Mouse (Mus musculus): ENCODE results near the gene Ccdc106. TPM values are rescaled to one million over a fixed set of nuclear protein-coding genes. Genes with fewer than 3 reads are reported as not detected.

Gene Ccdc106
- 53.3 and 57.1 TPM in 2 replicates for polyA plus RNA-seq (2015; fragmentation: Nextera tagmentation; extraction: Ambion mirVana)

DNA sequence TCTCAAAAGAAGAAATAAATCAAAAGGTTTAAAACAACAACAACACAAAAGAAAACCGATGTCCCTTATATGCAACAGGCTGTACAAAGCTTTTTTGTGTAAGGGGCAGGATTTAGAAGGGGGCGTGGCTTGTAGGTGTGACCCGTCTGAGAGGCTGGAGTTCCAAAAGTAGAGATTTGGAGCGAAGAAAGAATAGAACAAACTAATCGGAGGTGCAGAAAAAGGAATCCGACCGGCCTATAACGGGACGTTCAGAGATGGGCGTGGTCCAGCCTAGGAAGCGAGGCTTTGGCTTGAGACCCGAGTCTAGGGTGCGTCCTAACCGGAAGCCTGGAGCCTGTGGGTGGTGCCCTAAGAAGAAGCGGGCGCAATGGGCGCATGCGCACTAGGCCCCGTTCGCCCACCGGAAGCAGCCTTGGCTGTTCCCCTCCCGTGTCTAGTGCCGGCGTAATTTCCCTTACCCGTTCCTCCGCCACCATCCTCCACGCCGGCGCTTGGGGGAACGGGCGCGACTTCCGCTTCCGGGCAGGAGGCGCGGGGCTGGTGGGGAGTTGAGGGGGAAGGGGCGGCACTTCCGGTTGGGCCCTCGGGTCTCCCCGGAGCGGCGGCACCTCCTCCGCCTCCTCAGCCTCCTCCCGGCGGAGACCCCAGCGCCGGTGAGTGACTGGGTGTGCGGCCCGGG, at the start of gene Ccdc106, which contains the start of gene Zfp865:
TSS of gene Ccdc106 (plus strand) at position 554 of the 682 bp plus-strand sequence.
TSS of gene Zfp865 (plus strand) at position 377 of the 682 bp plus-strand sequence.

DNA sequence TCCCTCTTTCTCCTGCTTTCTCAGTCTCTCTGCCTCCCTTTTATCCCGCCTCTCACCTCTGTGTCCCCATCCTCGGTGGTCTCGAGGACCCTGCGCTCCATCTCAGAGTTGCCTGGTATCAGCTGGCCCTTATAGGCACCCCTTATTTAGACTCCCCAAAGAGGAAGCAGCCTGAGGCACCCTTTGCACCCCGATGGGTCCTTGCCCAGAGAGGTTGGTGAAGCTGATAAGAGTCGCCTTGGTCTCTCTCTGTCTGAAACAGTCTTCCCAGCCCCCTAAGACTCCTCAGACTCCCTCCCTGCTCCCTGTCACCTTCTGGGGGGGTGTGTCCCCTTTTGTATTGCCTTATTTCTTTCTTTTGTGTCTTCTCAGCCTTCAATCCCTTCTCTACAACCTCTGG, 49.3 kb upstream of the Ccdc106 start, which contains the start of gene Sbk3:
TSS of gene Sbk3 (minus strand) at position 101 of the 400 bp plus-strand sequence.

DNA sequence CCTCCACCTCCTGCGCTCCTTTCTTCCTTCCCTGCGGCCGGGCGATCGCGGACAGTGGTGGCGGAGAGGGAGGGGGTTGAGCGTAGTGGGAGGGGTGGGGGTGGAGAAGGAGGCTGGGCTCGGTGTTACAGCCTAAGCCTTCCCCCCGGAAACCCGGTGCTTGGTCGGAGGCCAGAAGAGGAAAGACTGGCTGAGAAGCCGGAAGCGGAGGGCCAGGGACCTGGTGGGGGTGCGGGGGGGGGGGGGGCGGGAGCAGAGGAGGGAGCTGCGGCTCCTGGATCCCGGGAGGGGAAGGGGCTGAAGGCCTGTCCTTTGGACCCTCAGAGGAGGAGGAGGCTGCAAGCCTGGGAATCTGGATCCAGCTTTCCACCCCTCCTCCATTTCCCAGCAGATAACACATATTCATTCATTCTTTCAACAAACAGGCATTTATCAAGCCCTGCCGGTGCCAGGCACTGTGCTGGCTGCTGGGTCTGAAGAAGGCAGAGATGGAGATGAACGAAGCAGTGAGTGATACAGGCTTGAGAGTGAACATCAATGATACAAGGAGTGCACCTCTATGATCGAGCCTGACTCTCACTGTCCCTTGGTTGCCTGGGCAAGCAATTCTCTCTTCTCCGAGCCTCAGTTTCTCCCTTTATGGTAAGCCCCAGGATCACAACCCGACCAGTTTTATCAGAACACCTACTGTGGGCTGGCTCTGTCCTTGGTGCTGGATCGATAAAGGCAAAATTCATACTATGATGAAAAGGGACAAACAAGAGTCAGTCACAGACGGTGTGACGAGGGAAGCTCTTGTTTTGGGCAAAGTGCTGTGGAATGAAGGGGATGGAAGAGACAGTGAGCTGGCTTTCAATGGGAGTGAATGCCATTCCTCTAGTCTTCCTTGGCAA, 24.1 kb upstream of the Ccdc106 start, which contains the start of gene Zfp579:
TSS of gene Zfp579 (minus strand) at position 156 of the 893 bp plus-strand sequence.

DNA sequence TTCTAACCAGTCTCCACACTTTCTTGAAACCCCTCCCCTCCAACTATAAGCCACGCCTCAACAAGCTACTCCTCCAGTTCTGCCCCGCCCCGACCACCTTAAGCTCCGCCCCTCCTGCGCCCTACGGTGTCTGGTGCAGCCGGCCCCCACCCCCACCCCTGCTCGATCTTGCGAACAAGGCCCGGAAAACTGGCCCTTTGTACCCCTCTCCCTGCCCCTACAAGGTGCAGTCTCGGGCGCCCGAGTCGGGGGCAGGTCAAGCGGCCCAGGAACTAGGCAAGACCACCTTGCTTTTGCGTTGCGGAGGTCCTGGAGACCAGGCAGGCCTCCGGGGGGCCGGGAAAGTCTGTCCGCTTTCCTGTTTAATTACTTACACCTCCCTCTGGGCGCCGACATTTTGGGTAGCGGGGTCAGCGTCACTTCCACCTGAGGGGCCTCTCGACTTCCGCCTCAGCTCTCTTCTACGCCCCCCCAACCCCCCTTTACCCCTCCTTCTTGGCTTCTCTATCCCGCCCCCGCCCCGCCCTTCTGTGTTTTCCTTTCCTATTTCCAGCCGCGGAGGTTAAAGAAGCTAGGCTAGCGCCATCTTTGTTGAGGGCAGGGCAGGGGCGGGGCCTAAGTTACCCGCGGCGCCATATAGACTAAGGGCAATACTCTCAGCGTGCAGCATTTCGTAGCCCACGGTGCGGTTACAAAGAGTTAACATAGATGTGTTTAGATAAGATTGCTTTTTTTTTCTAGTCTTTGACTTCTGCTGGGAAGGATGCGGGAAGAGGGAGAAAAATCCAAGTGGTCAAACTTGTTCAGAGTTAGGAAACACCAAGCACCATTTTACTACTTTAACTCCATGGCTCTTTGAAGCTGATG, 5.9 kb upstream of the Ccdc106 start, which contains the start of the genes Zfp524 and Fiz1:
TSS of gene Zfp524 (plus strand) at position 165 of the 867 bp plus-strand sequence.
TSS of gene Fiz1 (minus strand) at position 447 of the 867 bp plus-strand sequence.

DNA sequence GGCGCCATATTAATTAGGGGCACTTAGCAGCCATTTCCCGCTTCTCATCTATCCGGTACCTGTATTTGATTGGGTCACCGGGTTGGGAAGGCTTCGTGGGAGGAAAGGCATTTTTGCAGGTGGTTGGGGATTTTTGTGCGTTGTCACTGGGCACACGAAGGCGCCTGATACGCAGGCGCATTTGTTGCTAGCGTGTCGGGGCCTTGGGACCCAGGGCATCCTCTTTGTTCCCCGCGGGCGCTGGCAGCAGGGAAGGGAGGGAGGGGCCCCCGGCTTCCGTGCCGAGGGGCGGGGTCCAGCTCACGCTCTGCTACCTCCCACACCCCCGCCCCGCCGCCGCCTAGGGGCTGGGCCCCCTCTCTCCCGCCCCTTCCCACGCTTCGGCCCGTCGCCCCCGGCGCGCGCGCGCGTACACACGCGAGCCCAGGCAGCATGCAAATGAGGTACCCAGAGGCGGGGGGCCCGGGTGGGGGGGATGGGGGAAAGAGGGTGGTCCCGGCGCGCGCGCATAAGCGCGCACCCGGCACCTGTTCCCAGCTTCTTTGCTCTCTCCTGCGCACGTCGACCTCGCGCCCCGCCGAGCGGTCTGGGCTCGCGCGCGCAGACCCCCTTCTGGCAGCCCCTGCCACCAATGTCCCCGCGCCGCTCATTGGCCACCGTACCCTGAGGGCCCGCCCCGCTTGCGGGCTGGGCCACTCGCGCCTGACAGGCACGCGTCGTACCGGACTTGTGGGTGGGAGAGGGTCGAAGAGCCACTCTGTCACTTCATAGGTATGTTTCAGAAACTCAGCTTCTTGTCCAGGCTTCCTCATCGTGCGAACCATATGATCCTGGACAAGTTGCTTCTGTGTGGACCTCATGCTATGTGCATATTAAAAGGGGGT, 5.0 kb upstream of the Ccdc106 start, which contains the start of gene Gm44973:
TSS of gene Gm44973 (plus strand) at position 379 of the 884 bp plus-strand sequence.

DNA sequence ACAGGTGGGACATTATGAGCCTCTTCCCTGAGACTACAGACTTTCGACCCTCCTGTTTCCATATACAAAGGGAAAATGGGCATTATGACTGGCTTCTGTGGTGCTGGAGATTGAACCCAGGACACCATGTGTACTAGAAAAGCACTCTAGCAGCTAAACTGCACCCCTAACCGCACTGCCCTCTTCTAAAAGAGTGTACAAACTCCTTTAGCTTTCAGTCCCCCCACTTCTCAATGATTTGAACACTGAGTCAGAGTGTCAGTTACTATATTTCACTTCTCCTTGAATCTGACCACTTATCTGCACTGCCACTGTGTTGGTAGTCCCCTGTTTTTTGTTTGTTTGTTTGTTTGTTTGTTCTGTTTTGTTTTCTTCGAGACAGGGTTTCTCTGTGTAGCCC, 13.5 kb downstream of the Ccdc106 start, which contains the start of gene 4632433K11Rik:
TSS of gene 4632433K11Rik (plus strand) at position 301 of the 400 bp plus-strand sequence.

DNA sequence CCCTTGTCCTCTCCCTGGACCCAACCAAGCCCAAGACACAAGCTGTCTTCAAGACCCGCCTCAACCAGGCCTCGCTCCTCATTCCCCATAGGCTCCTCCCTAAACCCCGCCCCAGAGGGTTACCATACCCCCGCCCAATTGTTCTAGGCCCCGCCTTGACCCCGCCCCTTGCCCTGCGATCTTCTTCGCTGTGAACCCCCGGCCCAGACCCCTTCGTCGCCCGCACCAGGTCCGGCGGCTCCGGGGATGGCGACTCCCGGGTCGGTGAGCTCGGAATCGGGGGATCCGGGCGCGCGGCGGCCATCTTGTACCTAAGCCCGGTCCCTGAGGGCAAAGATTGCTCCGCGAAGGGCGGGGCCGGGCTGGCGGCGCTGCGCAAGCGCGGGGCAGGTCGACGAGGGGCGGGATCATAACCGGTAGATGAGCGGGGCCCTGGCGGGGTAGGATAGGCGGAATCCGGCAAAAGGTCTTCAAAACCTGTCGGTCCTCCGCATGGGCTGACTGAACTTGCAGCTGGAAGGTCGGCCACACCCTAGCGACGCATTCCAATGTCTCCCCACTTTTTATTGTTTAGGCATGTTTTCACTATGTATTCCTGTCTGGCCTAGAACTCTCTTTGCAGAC, 17.9 kb downstream of the Ccdc106 start, which contains the start of gene Zfp784:
TSS of gene Zfp784 (minus strand) at position 338 of the 624 bp plus-strand sequence.

DNA sequence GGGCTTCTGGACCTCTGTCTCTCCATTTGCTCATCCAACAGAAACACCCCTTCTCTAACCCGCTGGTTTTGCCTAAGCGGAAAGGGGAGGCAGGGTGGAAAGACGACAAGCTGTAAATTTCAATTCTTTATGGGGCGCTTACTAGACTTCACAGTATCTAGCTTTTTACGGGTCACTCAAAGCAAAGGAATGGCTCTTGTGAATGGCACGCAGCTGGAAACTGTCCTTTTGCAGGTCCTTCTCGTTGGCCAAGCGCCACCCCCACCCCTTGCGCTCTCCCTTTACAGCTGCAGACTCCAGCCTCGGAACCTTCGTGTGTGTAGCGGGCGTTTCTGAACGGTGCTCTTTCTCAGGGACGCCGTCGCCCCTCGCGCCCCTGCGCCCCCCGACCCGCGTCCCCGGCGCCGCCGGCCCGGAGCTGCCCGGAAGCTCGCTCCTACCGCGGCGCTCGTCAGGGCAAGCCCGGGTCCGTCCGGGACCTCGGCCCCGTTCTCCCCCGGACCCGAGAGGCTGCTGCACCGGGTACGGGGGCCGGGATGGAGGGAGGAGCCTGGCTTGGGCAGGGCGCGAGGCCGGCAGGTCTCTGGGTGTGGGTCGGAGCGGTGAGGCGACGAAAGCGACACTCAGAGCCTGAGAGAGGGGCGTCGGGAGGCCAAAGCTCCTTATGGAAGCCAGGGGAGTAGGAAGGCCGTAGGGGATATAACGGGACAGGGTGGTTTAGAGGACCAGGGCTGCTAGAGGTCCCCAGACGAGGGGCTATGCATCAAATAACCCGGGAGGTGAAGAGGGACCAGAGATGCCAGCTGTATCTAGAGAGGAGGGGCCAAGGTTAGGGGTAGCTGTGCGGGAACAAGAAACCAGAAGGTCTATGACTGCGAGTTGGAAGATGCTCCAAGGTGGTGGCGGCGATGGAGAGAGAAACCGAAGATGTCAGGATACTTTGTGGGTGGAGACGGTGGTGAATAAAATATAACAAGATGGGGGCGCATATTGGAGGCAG, 31.1 kb downstream of the Ccdc106 start, which contains the start of gene Zfp580:
TSS of gene Zfp580 (plus strand) at position 346 of the 1,000 bp plus-strand sequence.

DNA sequence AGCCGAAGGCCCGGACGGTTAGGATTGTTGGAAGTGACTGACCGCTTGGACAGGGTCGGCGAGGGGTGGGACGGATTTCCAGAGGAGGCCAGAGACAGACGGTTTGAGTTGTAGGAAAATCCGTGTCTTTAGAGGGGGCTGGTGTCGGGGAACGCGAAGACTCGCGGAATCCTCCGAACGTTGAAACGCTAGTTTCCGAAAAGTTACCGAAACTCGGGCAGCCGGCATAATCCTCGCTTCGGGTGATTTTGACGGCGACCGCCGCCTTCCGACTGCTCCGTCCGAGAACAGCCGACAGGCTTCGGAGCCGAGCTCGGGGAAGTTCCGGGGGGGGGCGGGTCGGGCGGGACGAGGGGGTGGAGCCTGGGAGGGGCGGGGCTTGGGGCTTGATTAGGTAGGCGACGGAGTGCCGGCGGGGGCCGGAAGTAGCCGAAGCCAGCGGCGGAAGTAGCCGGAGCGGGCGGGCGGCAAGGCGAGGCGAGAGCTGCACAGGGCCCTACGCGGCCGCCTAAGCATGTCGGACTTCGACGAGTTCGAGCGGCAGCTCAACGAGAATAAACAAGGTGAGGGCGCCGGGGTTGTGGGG, 41.5 kb downstream of the Ccdc106 start, which contains the start of gene U2af2:
TSS of gene U2af2 (plus strand) at position 370 of the 586 bp plus-strand sequence.

DNA sequence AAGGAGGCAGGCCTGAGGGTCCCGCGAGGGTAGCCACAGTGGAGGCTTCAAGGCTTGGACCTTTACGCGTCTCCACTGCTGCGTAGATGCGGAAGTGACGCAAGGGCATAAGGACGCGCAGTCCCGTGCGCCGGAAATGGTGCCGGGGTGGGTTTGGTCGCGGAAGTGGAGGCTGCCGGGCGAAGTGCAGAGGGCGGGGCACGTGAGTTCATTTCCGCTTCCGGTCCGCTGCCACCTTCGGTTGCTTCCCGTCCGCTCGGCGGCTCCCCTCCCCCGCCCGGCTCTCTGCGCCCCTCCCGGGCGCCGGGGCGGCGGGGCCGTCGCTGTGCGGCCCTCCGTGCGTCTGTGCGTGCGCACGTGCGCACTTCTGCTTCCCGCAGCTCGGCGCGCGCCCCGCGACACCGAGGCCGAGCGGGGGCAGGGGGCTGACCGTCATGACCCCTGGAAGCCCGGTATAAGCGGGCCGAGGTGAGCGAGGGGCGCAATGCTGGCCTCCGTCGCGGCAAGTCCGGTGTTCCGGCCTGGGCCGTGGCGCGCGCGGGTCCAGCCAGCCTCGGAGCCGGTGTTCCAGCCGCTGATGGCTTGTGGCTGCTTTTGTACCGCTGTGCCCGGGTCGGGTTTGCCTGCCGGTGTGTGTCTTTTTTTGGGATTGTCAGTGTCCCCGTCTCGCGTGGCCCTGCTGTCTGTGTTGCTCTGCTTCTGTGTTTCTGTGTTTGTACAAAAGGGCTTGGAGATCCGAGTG, 59.8 kb downstream of the Ccdc106 start, which contains the start of gene Epn1:
TSS of gene Epn1 (plus strand) at position 226 of the 742 bp plus-strand sequence.

Other genes with a start within 250 kb of the Ccdc106 start
- gene Fam71e2, start 249.3 kb upstream of the Ccdc106 start, polyA plus RNA-seq (2015; fragmentation: Nextera tagmentation; extraction: Ambion mirVana): not detected in 2 replicates
- gene Il11, start 237.7 kb upstream of the Ccdc106 start, polyA plus RNA-seq (2015; fragmentation: Nextera tagmentation; extraction: Ambion mirVana): 0.76 and 1.5 TPM in 2 replicates
- gene Tmem190, start 237.6 kb upstream of the Ccdc106 start, polyA plus RNA-seq (2015; fragmentation: Nextera tagmentation; extraction: Ambion mirVana): 0.35 TPM in 1 of 2 replicates, not detected in the other
- gene Tmem238, start 230.9 kb upstream of the Ccdc106 start, polyA plus RNA-seq (2015; fragmentation: Nextera tagmentation; extraction: Ambion mirVana): 24.6 and 25.2 TPM in 2 replicates
- 304 and 319 TPM in 2 replicates for gene Rpl28, start 227.7 kb upstream of the Ccdc106 start, polyA plus RNA-seq (2015; fragmentation: Nextera tagmentation; extraction: Ambion mirVana)
- gene Ube2s, start 208.0 kb upstream of the Ccdc106 start, polyA plus RNA-seq (2015; fragmentation: Nextera tagmentation; extraction: Ambion mirVana): 130 and 139 TPM in 2 replicates
- gene Shisa7, start 175.9 kb upstream of the Ccdc106 start, polyA plus RNA-seq (2015; fragmentation: Nextera tagmentation; extraction: Ambion mirVana): 0.10 and 0.20 TPM in 2 replicates
- gene Isoc2b, start 150.3 kb upstream of the Ccdc106 start, polyA plus RNA-seq (2015; fragmentation: Nextera tagmentation; extraction: Ambion mirVana): 8.1 and 9.4 TPM in 2 replicates
- 0.64 and 0.98 TPM in 2 replicates for gene Isoc2a, start 143.4 kb upstream of the Ccdc106 start, polyA plus RNA-seq (2015; fragmentation: Nextera tagmentation; extraction: Ambion mirVana)
- gene Gm36210, start 114.0 kb upstream of the Ccdc106 start, polyA plus RNA-seq (2015; fragmentation: Nextera tagmentation; extraction: Ambion mirVana): not detected in 2 replicates
- 1.7 and 2.3 TPM in 2 replicates for gene Zfp628, start 105.3 kb upstream of the Ccdc106 start, polyA plus RNA-seq (2015; fragmentation: Nextera tagmentation; extraction: Ambion mirVana)
- gene Nat14, start 98.5 kb upstream of the Ccdc106 start, polyA plus RNA-seq (2015; fragmentation: Nextera tagmentation; extraction: Ambion mirVana): 2.6 and 3.0 TPM in 2 replicates
- gene Ssc5d, start 94.8 kb upstream of the Ccdc106 start, polyA plus RNA-seq (2015; fragmentation: Nextera tagmentation; extraction: Ambion mirVana): 3.7 and 4.8 TPM in 2 replicates
- 0.12 and 0.23 TPM in 2 replicates for gene Sbk2, start 56.1 kb upstream of the Ccdc106 start, polyA plus RNA-seq (2015; fragmentation: Nextera tagmentation; extraction: Ambion mirVana)
- gene Sbk3, start 49.4 kb upstream of the Ccdc106 start, polyA plus RNA-seq (2015; fragmentation: Nextera tagmentation; extraction: Ambion mirVana): not detected in 2 replicates
- gene Zfp579, start 24.4 kb upstream of the Ccdc106 start, polyA plus RNA-seq (2015; fragmentation: Nextera tagmentation; extraction: Ambion mirVana): 12.7 and 15.0 TPM in 2 replicates
- 13.2 and 14.0 TPM in 2 replicates for gene Zfp524, start 6.1 kb upstream of the Ccdc106 start, polyA plus RNA-seq (2015; fragmentation: Nextera tagmentation; extraction: Ambion mirVana)
- gene Fiz1, start 5.9 kb upstream of the Ccdc106 start, polyA plus RNA-seq (2015; fragmentation: Nextera tagmentation; extraction: Ambion mirVana): 15.1 and 16.0 TPM in 2 replicates
- gene Gm44973, start 5.1 kb upstream of the Ccdc106 start, polyA plus RNA-seq (2015; fragmentation: Nextera tagmentation; extraction: Ambion mirVana): 2.4 and 4.0 TPM in 2 replicates
- gene Zfp865, start 177 bp upstream of the Ccdc106 start, polyA plus RNA-seq (2015; fragmentation: Nextera tagmentation; extraction: Ambion mirVana): 3.1 TPM in 2 replicates
- not detected in 2 replicates for gene 4632433K11Rik, start 13.6 kb downstream of the Ccdc106 start, polyA plus RNA-seq (2015; fragmentation: Nextera tagmentation; extraction: Ambion mirVana)
- 3.9 and 5.4 TPM in 2 replicates for gene Zfp784, start 17.9 kb downstream of the Ccdc106 start, polyA plus RNA-seq (2015; fragmentation: Nextera tagmentation; extraction: Ambion mirVana)
- 33.3 and 37.8 TPM in 2 replicates for gene Zfp580, start 31.0 kb downstream of the Ccdc106 start, polyA plus RNA-seq (2015; fragmentation: Nextera tagmentation; extraction: Ambion mirVana)
- 51.0 and 53.6 TPM in 2 replicates for gene U2af2, start 41.6 kb downstream of the Ccdc106 start, polyA plus RNA-seq (2015; fragmentation: Nextera tagmentation; extraction: Ambion mirVana)
- 39.4 and 40.6 TPM in 2 replicates for gene Epn1, start 59.7 kb downstream of the Ccdc106 start, polyA plus RNA-seq (2015; fragmentation: Nextera tagmentation; extraction: Ambion mirVana)
- not detected in 2 replicates for gene Rfpl4, start 96.4 kb downstream of the Ccdc106 start, polyA plus RNA-seq (2015; fragmentation: Nextera tagmentation; extraction: Ambion mirVana)
- gene Rasl2-9, start 105.4 kb downstream of the Ccdc106 start, polyA plus RNA-seq (2015; fragmentation: Nextera tagmentation; extraction: Ambion mirVana): 0.57 and 1.1 TPM in 2 replicates
- not detected in 2 replicates for gene Vmn1r55, start 129.1 kb downstream of the Ccdc106 start, polyA plus RNA-seq (2015; fragmentation: Nextera tagmentation; extraction: Ambion mirVana)
- gene Vmn1r56, start 176.2 kb downstream of the Ccdc106 start, polyA plus RNA-seq (2015; fragmentation: Nextera tagmentation; extraction: Ambion mirVana): not detected in 2 replicates
- gene Vmn1r57, start 197.9 kb downstream of the Ccdc106 start, polyA plus RNA-seq (2015; fragmentation: Nextera tagmentation; extraction: Ambion mirVana): not detected in 2 replicates

All from urinary bladder, postnatal 0 days (tissue).